Mouse (Mus musculus) embryonic facial prominence, embryonic 11.5 days (tissue): Measurements from ENCODE around the gene Sema3b. TPM values are rescaled to one million over a fixed set of nuclear protein-coding genes. Genes with fewer than 3 reads are reported as not detected.

Source experiments
- ATAC-seq: fragments of 200-750 bp; cut with Nextera tagmentation; replicated peaks from 2 replicates; pipeline ENCODE4 v1.8.0; 2017; ENCODE audit warnings: low read depth; ENCODE audit not compliant: insufficient number of reproducible peaks, low FRiP score, low TSS enrichment
- DNase-seq: peaks from one replicate; pipeline ENCODE4 v3.0.0-alpha.2; 2015; ENCODE audit warnings: low spot score
- H3K27ac ChIP-seq: fragments of 300-500 bp; sonication (generic); replicated peaks from 2 replicates; pipeline ENCODE4 v1.5.1; 2014; ENCODE audit warnings: mild to moderate bottlenecking, low read depth, low read length, control low read depth
- H3K27me3 ChIP-seq: fragments of 300-500 bp; sonication (generic); 2 replicates; pipeline ENCODE4 v1.6.1; 2014; ENCODE audit warnings: mild to moderate bottlenecking, low read length, moderate library complexity, mixed read lengths; ENCODE audit not compliant: control insufficient read depth, insufficient read depth
- H3K36me3 ChIP-seq: fragments of 300-500 bp; sonication (generic); replicated peaks from 2 replicates; pipeline ENCODE4 v1.6.1; 2014; ENCODE audit warnings: low read depth, mild to moderate bottlenecking, low read length, moderate library complexity, mixed read lengths; ENCODE audit not compliant: control insufficient read depth, insufficient read depth
- H3K4me1 ChIP-seq: fragments of 300-500 bp; sonication (generic); 2 replicates; pipeline ENCODE4 v1.6.1; 2014; ENCODE audit warnings: low read length, mixed read lengths; ENCODE audit not compliant: control insufficient read depth, insufficient read depth
- H3K4me2 ChIP-seq: fragments of 300-500 bp; sonication (generic); 2 replicates; pipeline ENCODE4 v1.6.1; 2014; ENCODE audit warnings: low read depth, mild to moderate bottlenecking, control low read depth, low read length, moderate library complexity
- H3K4me3 ChIP-seq: fragments of 300-500 bp; sonication (generic); 2 replicates; pipeline ENCODE4 v1.5.1; 2014; ENCODE audit warnings: low read depth, low read length, control low read depth
- H3K9ac ChIP-seq: fragments of 300-500 bp; sonication (generic); replicated peaks from 2 replicates; pipeline ENCODE4 v1.6.1; 2014; ENCODE audit warnings: mild to moderate bottlenecking, control low read depth, low read length
- H3K9me3 ChIP-seq: fragments of 300-500 bp; sonication (generic); replicated peaks from 2 replicates; pipeline ENCODE4 v1.6.1; 2016; ENCODE audit warnings: mild to moderate bottlenecking, low read length, inconsistent platforms, mixed read lengths; ENCODE audit not compliant: control insufficient read depth
- WGBS: fragments of 180-500 bp; shearing (Covaris S2); extraction: QIAGEN DNeasy Blood & Tissue Kit; methylation state at CpG from one replicate; pipeline ENCODE4 v1.1.7; 2014; 5-methylcytosine and 5-hydroxymethylcytosine counted together
- polyA plus RNA-seq: library from polyadenylated mRNA; unstranded; fragments of >200 nt; fragmentation: Nextera tagmentation; extraction: Ambion mirVana; gene quantifications from 2 replicates; pipeline ENCODE4 v1.2.1, GENCODE M21; 2014

Gene Sema3b
- polyA plus RNA-seq, 1 experiment from 2014 or later: 1.3 TPM

- Histone ChIP-seq H3K36me3 (no peaks in the 10 kb centered on the region), H3K4me2 (0 out of 2 replicates have a peak overlapping the region, but pooled peaks have one; percentile 10), H3K27me3 (no peaks in the 10 kb centered on the region), H3K4me3 (no peak overlapping the region), H3K9me3 (no peaks in the 10 kb centered on the region), H3K4me1 (peaks cover 13% of the 10 kb centered on the region), H3K9ac (no peak overlapping the region; the same call in 1 of the 2 replicates), H3K27ac (no peak overlapping the region)
- 9% methylated on average over 9 of the region's 9 CpGs for WGBS
- ATAC-seq: no peak
- DNase-seq: no peak
Observed at GRCm38 (mm10) chr9:107606591-107606990, 2.4 kb downstream of the Sema3b start.

GRCm38 (mm10) chr9:107605041-107605661, 3.9 kb downstream of the Sema3b start:
- Histone ChIP-seq H3K9ac (peak overlapping the region; percentile 35), H3K4me1 (peaks cover 13% of the 10 kb centered on the region), H3K4me2 (peak overlapping the region; percentile 11; the same call in 1 of the 2 replicates), H3K4me3 (no peak overlapping the region), H3K27ac (no peak overlapping the region), H3K27me3 (no peaks in the 10 kb centered on the region), H3K9me3 (no peaks in the 10 kb centered on the region), H3K36me3 (no peaks in the 10 kb centered on the region)
- ATAC-seq: 0 out of 2 replicates have a peak, but pooled peaks have one; percentile 8
- 37% methylated on average over 22 of the region's 23 CpGs for WGBS
- no peak for DNase-seq

- DNase-seq (no peak), ATAC-seq (no peak)
- 82% methylated on average over 6 of the region's 6 CpGs for WGBS
- Histone ChIP-seq H3K9me3 (no peaks in the 10 kb centered on the region), H3K4me3 (no peak overlapping the region), H3K4me2 (no peak overlapping the region), H3K27ac (no peak overlapping the region), H3K36me3 (no peaks in the 10 kb centered on the region), H3K9ac (no peak overlapping the region), H3K27me3 (no peaks in the 10 kb centered on the region), H3K4me1 (peaks cover 13% of the 10 kb centered on the region)
Observed at GRCm38 (mm10) chr9:107603251-107603650, 5.8 kb downstream of the Sema3b start.

GRCm38 (mm10) chr9:107602068-107602648, 6.9 kb downstream of the Sema3b start:
- WGBS: 10% methylated on average over 10 of the region's 10 CpGs
- Histone ChIP-seq H3K27me3 (no peaks in the 10 kb centered on the region), H3K4me1 (peaks cover 7% of the 10 kb centered on the region), H3K4me2 (no peak overlapping the region), H3K27ac (no peak overlapping the region), H3K36me3 (no peaks in the 10 kb centered on the region), H3K4me3 (no peak overlapping the region), H3K9ac (no peak overlapping the region; the same call in 1 of the 2 replicates), H3K9me3 (no peaks in the 10 kb centered on the region)
- DNase-seq: peak; percentile 95
- peak; percentile 35; the same call in 1 of the 2 replicates for ATAC-seq

GRCm38 (mm10) chr9:107601275-107601674, 7.8 kb downstream of the Sema3b start:
- ATAC-seq (no peak), DNase-seq (no peak)
- 87% methylated on average over 11 of the region's 11 CpGs for WGBS
- H3K4me3 ChIP-seq: no peak overlapping the region
- no peak overlapping the region for H3K27ac ChIP-seq
- H3K9me3 ChIP-seq: no peaks in the 10 kb centered on the region
- H3K4me2 ChIP-seq: no peak overlapping the region
- peaks cover 4% of the 10 kb centered on the region for H3K4me1 ChIP-seq
- H3K27me3 ChIP-seq: no peaks in the 10 kb centered on the region
- no peak overlapping the region for H3K9ac ChIP-seq
- no peaks in the 10 kb centered on the region for H3K36me3 ChIP-seq

- Histone ChIP-seq H3K36me3 (no peaks in the 10 kb centered on the region), H3K27ac (no peak overlapping the region), H3K9me3 (no peaks in the 10 kb centered on the region), H3K27me3 (no peaks in the 10 kb centered on the region), H3K4me2 (no peak overlapping the region), H3K4me1 (peaks cover 4% of the 10 kb centered on the region), H3K4me3 (no peak overlapping the region), H3K9ac (no peak overlapping the region)
- DNase-seq: no peak
- WGBS: 83% methylated on average over 12 of the region's 12 CpGs
- ATAC-seq: no peak
Observed at GRCm38 (mm10) chr9:107600745-107601144, 8.3 kb downstream of the Sema3b start.

GRCm38 (mm10) chr9:107599842-107600241, 9.2 kb downstream of the Sema3b start:
- no peak overlapping the region for H3K4me3 ChIP-seq
- H3K9ac ChIP-seq: no peak overlapping the region
- ATAC-seq: no peak
- no peaks in the 10 kb centered on the region for H3K9me3 ChIP-seq
- no peaks in the 10 kb centered on the region for H3K36me3 ChIP-seq
- peak; percentile 43 for DNase-seq
- 57% methylated on average over 14 of the region's 14 CpGs for WGBS
- H3K4me2 ChIP-seq: no peak overlapping the region; the same call in 1 of the 2 replicates
- H3K4me1 ChIP-seq: peaks cover 3% of the 10 kb centered on the region
- no peaks in the 10 kb centered on the region for H3K27me3 ChIP-seq
- no peak overlapping the region for H3K27ac ChIP-seq

GRCm38 (mm10) chr9:107599433-107599832, 9.6 kb downstream of the Sema3b start:
- Histone ChIP-seq H3K27me3 (no peaks in the 10 kb centered on the region), H3K4me3 (no peak overlapping the region), H3K27ac (no peak overlapping the region), H3K4me1 (no peaks in the 10 kb centered on the region; the same call in 1 of the 2 replicates), H3K4me2 (no peak overlapping the region; the same call in 1 of the 2 replicates), H3K36me3 (no peaks in the 10 kb centered on the region), H3K9ac (no peak overlapping the region), H3K9me3 (no peaks in the 10 kb centered on the region)
- 85% methylated on average over 9 of the region's 9 CpGs for WGBS
- ATAC-seq (no peak), DNase-seq (no peak)
